Mouse (Mus musculus): ENCODE results near the gene 4933430I17Rik. TPM values are rescaled to one million over a fixed set of nuclear protein-coding genes. Genes with fewer than 3 reads are reported as not detected.
A peak's percentile ranks its signal among the peaks of the same experiment; 100 is the strongest.
"Not testable (repeated sequence)": the region's sequence is repeated elsewhere in the genome, so short reads cannot be mapped to it uniquely, and the experiment has no call there.

The 4933430I17Rik gene
- total RNA-seq, 2 experiments from 2014 or later: 0.30 to 0.57 TPM

GRCm38 (mm10) chr4:62543782-62544181, 18.6 kb downstream of the 4933430I17Rik start:
- no peak for DNase-seq (ENCODE audit: low spot score in 2 of 2)

- DNase-seq (ENCODE audit: low spot score in 2 of 2): no peak
Observed at GRCm38 (mm10) chr4:62544801-62545200, 19.6 kb downstream of the 4933430I17Rik start.

GRCm38 (mm10) chr4:62551966-62552365, 26.8 kb downstream of the 4933430I17Rik start:
- no peak for DNase-seq (ENCODE audit: low spot score in 2 of 2)

- no peak for DNase-seq (ENCODE audit: low spot score in 2 of 2)
Observed at GRCm38 (mm10) chr4:62557436-62557835, 32.3 kb downstream of the 4933430I17Rik start.

GRCm38 (mm10) chr4:62559797-62560329, 34.7 kb downstream of the 4933430I17Rik start, which contains the start of gene Rgs3:
Gene Rgs3 (plus strand): TSS chr4:62559847.
- no peak for DNase-seq (ENCODE audit: low spot score in 2 of 2)

- DNase-seq (ENCODE audit: low spot score in 2 of 2): peak; percentile 69 to 83
Observed at GRCm38 (mm10) chr4:62560963-62561629, 35.9 kb downstream of the 4933430I17Rik start.

GRCm38 (mm10) chr4:62561630-62562001, 36.4 kb downstream of the 4933430I17Rik start:
- DNase-seq (ENCODE audit: low spot score in 2 of 2): no peak

- DNase-seq (ENCODE audit: low spot score in 2 of 2): no peak
Observed at GRCm38 (mm10) chr4:62562006-62562405, 36.8 kb downstream of the 4933430I17Rik start.

GRCm38 (mm10) chr4:62566530-62566929, 41.4 kb downstream of the 4933430I17Rik start:
- DNase-seq (ENCODE audit: low spot score in 2 of 2): no peak

- DNase-seq (ENCODE audit: low spot score in 2 of 2): no peak
Observed at GRCm38 (mm10) chr4:62567696-62568095, 42.5 kb downstream of the 4933430I17Rik start.

GRCm38 (mm10) chr4:62568359-62568758, 43.2 kb downstream of the 4933430I17Rik start:
- no peak for DNase-seq (ENCODE audit: low spot score in 2 of 2)

GRCm38 (mm10) chr4:62569603-62570002, 44.4 kb downstream of the 4933430I17Rik start:
- no peak for DNase-seq (ENCODE audit: low spot score in 2 of 2)

GRCm38 (mm10) chr4:62570029-62570428, 44.9 kb downstream of the 4933430I17Rik start:
- DNase-seq (ENCODE audit: low spot score in 2 of 2): no peak

- DNase-seq (ENCODE audit: low spot score in 2 of 2): peak; percentile 80 to 92
Observed at GRCm38 (mm10) chr4:62582365-62583264, 57.4 kb downstream of the 4933430I17Rik start.

- peak; percentile 36 to 50 for DNase-seq (ENCODE audit: low spot score in 2 of 2)
Observed at GRCm38 (mm10) chr4:62583265-62584092, 58.3 kb downstream of the 4933430I17Rik start.

- DNase-seq (ENCODE audit: low spot score in 2 of 2): no peak
Observed at GRCm38 (mm10) chr4:62587067-62587466, 61.9 kb downstream of the 4933430I17Rik start.

GRCm38 (mm10) chr4:62590878-62591277, 65.7 kb downstream of the 4933430I17Rik start:
- DNase-seq (ENCODE audit: low spot score in 2 of 2): no peak

- no peak for DNase-seq (ENCODE audit: low spot score in 2 of 2)
Observed at GRCm38 (mm10) chr4:62591326-62591725, 66.2 kb downstream of the 4933430I17Rik start.

- DNase-seq (ENCODE audit: low spot score in 2 of 2): not testable (repeated sequence)
Observed at GRCm38 (mm10) chr4:62593546-62594240, 68.5 kb downstream of the 4933430I17Rik start.

GRCm38 (mm10) chr4:62594442-62594841, 69.3 kb downstream of the 4933430I17Rik start:
- no peak for DNase-seq (ENCODE audit: low spot score in 2 of 2)
